22 mouse cellular contexts compared by ENCODE assay signal in genomic region chr4:128710286-128710685, GRCm38 (mm10). TPM values are rescaled to one million over a fixed set of nuclear protein-coding genes. Genes with fewer than 3 reads are reported as not detected.
A peak's percentile ranks its signal among the peaks of the same experiment; 100 is the strongest.
DNase-seq lines count a peak whose midpoint lies in the region; ATAC-seq and TF ChIP-seq lines count a peak whose summit lies in the region.
"Had no signal": no experiment of that assay in that cellular context is flagged by ENCODE, and none has a peak within 500 bp of the region (broad histone marks: within the 10 kb centered on the region; RNA-seq: fewer than 3 reads in every experiment).

No protein-coding gene starts in this region.

- no peaks in the 10 kb centered on the region for H3K9me3 ChIP-seq in forebrain, embryonic 10.5 days
- H3K9me3 ChIP-seq in forebrain, embryonic 15.5 days, result no peaks in the 10 kb centered on the region
- no peaks in the 10 kb centered on the region for H3K9me3 ChIP-seq in midbrain, embryonic 10.5 days (replicated peaks)
- no peaks in the 10 kb centered on the region for H3K9me3 ChIP-seq in midbrain, embryonic 11.5 days (ENCODE audit: control insufficient read depth, low read length)
- H3K9me3 ChIP-seq: hindbrain, embryonic 15.5 days; limb, embryonic 12.5 days; stomach, embryonic 15.5 days had no signal

- H3K9ac ChIP-seq in forebrain, embryonic 15.5 days (replicated peaks), result no peak overlapping the region
- no peak overlapping the region for H3K9ac ChIP-seq in midbrain, embryonic 11.5 days (ENCODE audit: low read length)
- H3K9ac ChIP-seq: hindbrain, embryonic 15.5 days; limb, embryonic 12.5 days; liver, postnatal 0 days; stomach, embryonic 15.5 days had no signal

- no peak for TF ChIP-seq POLR2A in cerebellum, adult 2 months (IDR thresholded peaks at IDR 0.05; ENCODE audit: borderline replicate concordance, insufficient read depth, low read length)

- H3K36me3 ChIP-seq in forebrain, embryonic 10.5 days (replicated peaks), result no peaks in the 10 kb centered on the region
- 0 out of 2 replicates have a peak, but pooled peaks cover 10% of the 10 kb centered on the region for H3K36me3 ChIP-seq in forebrain, embryonic 15.5 days
- no peaks in the 10 kb centered on the region for H3K36me3 ChIP-seq in midbrain, embryonic 10.5 days
- H3K36me3 ChIP-seq in midbrain, embryonic 11.5 days (ENCODE audit: control insufficient read depth, insufficient read depth, low read length), result no peaks in the 10 kb centered on the region
- H3K36me3 ChIP-seq: stomach, embryonic 15.5 days had no signal

- no peak for TF ChIP-seq CTCF in cerebellum, adult 2 months (IDR thresholded peaks at IDR 0.05; ENCODE audit: borderline replicate concordance, insufficient read depth, low read depth, low read length)

- no peak overlapping the region for H3K4me2 ChIP-seq in forebrain, embryonic 15.5 days (replicated peaks)
- H3K4me2 ChIP-seq in midbrain, embryonic 11.5 days, result no peak overlapping the region
- H3K4me2 ChIP-seq: heart, embryonic 11.5 days; hindbrain, embryonic 15.5 days; liver, embryonic 11.5 days; stomach, embryonic 15.5 days had no signal

- 83% methylated on average over 6 of the region's 6 CpGs for WGBS in forebrain, embryonic 10.5 days
- 89% methylated on average over 6 of the region's 6 CpGs for WGBS in forebrain, embryonic 15.5 days
- 85% methylated on average over 6 of the region's 6 CpGs for WGBS in midbrain, embryonic 10.5 days
- 74% methylated on average over 6 of the region's 6 CpGs for WGBS in midbrain, embryonic 11.5 days
- WGBS in cerebellum, adult 2 months, result 26% methylated on average over 6 of the region's 6 CpGs

- peak overlapping the region; percentile 48 for H3K27ac ChIP-seq in forebrain, embryonic 10.5 days
- no peak overlapping the region for H3K27ac ChIP-seq in forebrain, embryonic 15.5 days (replicated peaks)
- H3K27ac ChIP-seq in midbrain, embryonic 10.5 days (replicated peaks), result peak overlapping the region; percentile 24; the same call in 1 of the 2 replicates
- H3K27ac ChIP-seq in midbrain, embryonic 11.5 days (ENCODE audit: low read depth, low read length), result no peak overlapping the region
- no peak overlapping the region for H3K27ac ChIP-seq in cerebellum, adult 2 months (ENCODE audit: insufficient read depth, low read length)
- H3K27ac ChIP-seq: stomach, embryonic 15.5 days had no signal

- intact Hi-C loops in heart, postnatal 10 days (cut with DNase I), result loop anchor here (5.0 to 10.0 kb wide), 2 partner anchors 47 to 375 kb away; partner anchors contain the start of gene A3galt2

- DNase-seq in forebrain, embryonic 10.5 days (ENCODE audit: extremely low spot score, low spot score), result peak; percentile 15
- no peak for DNase-seq in midbrain, embryonic 10.5 days (ENCODE audit: low spot score)
- DNase-seq in midbrain, embryonic 11.5 days (ENCODE audit: low spot score, missing footprints), result no peak
- DNase-seq in cerebellum, adult 2 months, result peak; percentile 63 to 64
- DNase-seq in cerebellum, postnatal 25 days, result peak; percentile 66 to 72
- DNase-seq in testis, postnatal 14 days (ENCODE audit: low spot score), result no peak
- no peak for DNase-seq in heart, postnatal 10 days
- DNase-seq: adrenal gland, postnatal 25 days; gastrocnemius, postnatal 10 days; kidney, adult 9 months; kidney, postnatal 14 days; liver, postnatal 0 days; lung, postnatal 10 days; midbrain, embryonic 14.5 days; thymus, adult 2 months had no signal

- no peak overlapping the region for H3K4me3 ChIP-seq in forebrain, embryonic 10.5 days
- H3K4me3 ChIP-seq in forebrain, embryonic 15.5 days, result no peak overlapping the region
- no peak overlapping the region for H3K4me3 ChIP-seq in midbrain, embryonic 10.5 days
- no peak overlapping the region for H3K4me3 ChIP-seq in midbrain, embryonic 11.5 days (ENCODE audit: low read depth, low read length)
- H3K4me3 ChIP-seq in cerebellum, adult 2 months (replicated peaks; ENCODE audit: insufficient read depth, low read depth, low read length), result no peak overlapping the region
- H3K4me3 ChIP-seq: hindbrain, embryonic 15.5 days; limb, embryonic 12.5 days; stomach, embryonic 15.5 days had no signal

- ATAC-seq in forebrain, embryonic 15.5 days (replicated peaks), result no peak
- ATAC-seq in midbrain, embryonic 11.5 days (ENCODE audit: low FRiP score), result no peak

- peaks cover 46% of the 10 kb centered on the region for H3K27me3 ChIP-seq in forebrain, embryonic 10.5 days (ENCODE audit: poor library complexity, severe bottlenecking)
- H3K27me3 ChIP-seq in forebrain, embryonic 15.5 days, result no peaks in the 10 kb centered on the region
- H3K27me3 ChIP-seq in midbrain, embryonic 10.5 days (ENCODE audit: low read depth, poor library complexity, severe bottlenecking), result peaks cover 29% of the 10 kb centered on the region
- H3K27me3 ChIP-seq in midbrain, embryonic 11.5 days (ENCODE audit: control insufficient read depth, insufficient read depth, low read length), result no peaks in the 10 kb centered on the region
- H3K27me3 ChIP-seq in cerebellum, adult 2 months (ENCODE audit: control insufficient read depth, insufficient read depth, low read length), result no peaks in the 10 kb centered on the region
- H3K27me3 ChIP-seq: hindbrain, embryonic 15.5 days; limb, embryonic 12.5 days; stomach, embryonic 15.5 days had no signal

- peaks cover 76% of the 10 kb centered on the region for H3K4me1 ChIP-seq in forebrain, embryonic 10.5 days
- peaks cover 32% of the 10 kb centered on the region for H3K4me1 ChIP-seq in forebrain, embryonic 15.5 days
- peaks cover 75% of the 10 kb centered on the region for H3K4me1 ChIP-seq in midbrain, embryonic 10.5 days
- H3K4me1 ChIP-seq in midbrain, embryonic 11.5 days (ENCODE audit: control insufficient read depth, insufficient read depth, low read length), result peaks cover 43% of the 10 kb centered on the region
- peaks cover 39% of the 10 kb centered on the region for H3K4me1 ChIP-seq in cerebellum, adult 2 months (ENCODE audit: control insufficient read depth, insufficient read depth, low read length)

RNA-seq across cellular contexts. Expression of gene A3galt2, which starts 44.9 kb away (rescaled TPM):
- polyA plus RNA-seq in forebrain, embryonic 10.5 days (2016; fragmentation: Nextera tagmentation; extraction: Ambion mirVana), result 0.07 and 0.17 TPM in 2 replicates
- 0.45 and 0.61 TPM in 2 replicates for polyA plus RNA-seq in forebrain, embryonic 15.5 days (2015; fragmentation: Nextera tagmentation; extraction: Ambion mirVana)
- 0.10 and 0.24 TPM in 2 replicates for polyA plus RNA-seq in midbrain, embryonic 10.5 days (2016; fragmentation: Nextera tagmentation; extraction: Ambion mirVana)
- 0.15 and 0.18 TPM in 2 replicates for polyA plus RNA-seq in midbrain, embryonic 11.5 days (2014; fragmentation: Nextera tagmentation; extraction: Ambion mirVana)
- 1.9 and 2.4 TPM in 2 replicates for polyA plus RNA-seq in cerebellum, adult 2 months (2012; rRNA removed)
- total RNA-seq in heart, postnatal 10 days (2021), result under 1 TPM; 0.12 to 0.29 TPM
- total RNA-seq: granulocyte monocyte progenitor cell, adult 5-6 weeks had no signal
- polyA plus RNA-seq: liver, postnatal 0 days had no signal

RNA-seq across cellular contexts. Expression of gene Phc2, which starts 55.8 kb away (rescaled TPM):
- polyA plus RNA-seq in forebrain, embryonic 10.5 days (2016; fragmentation: Nextera tagmentation; extraction: Ambion mirVana), result 23.3 and 23.4 TPM in 2 replicates
- 88.3 and 102 TPM in 2 replicates for polyA plus RNA-seq in forebrain, embryonic 15.5 days (2015; fragmentation: Nextera tagmentation; extraction: Ambion mirVana)
- 20.8 and 30.0 TPM in 2 replicates for polyA plus RNA-seq in midbrain, embryonic 10.5 days (2016; fragmentation: Nextera tagmentation; extraction: Ambion mirVana)
- 85.6 and 110 TPM in 2 replicates for polyA plus RNA-seq in midbrain, embryonic 11.5 days (2014; fragmentation: Nextera tagmentation; extraction: Ambion mirVana)
- 133 and 144 TPM in 2 replicates for polyA plus RNA-seq in cerebellum, adult 2 months (2012; rRNA removed)
- 10 to 100 TPM; 68.1 to 70.8 TPM for total RNA-seq in heart, postnatal 10 days (2021)

Comparison
In these comparisons a context has a peak if more than half of its experiments do, and no peak if none do; other contexts are left out.
1. H3K27ac ChIP-seq: peak in forebrain, embryonic 10.5 days (single experiment) and midbrain, embryonic 10.5 days (single experiment); none in forebrain, embryonic 15.5 days (single experiment), midbrain, embryonic 11.5 days (single experiment) and cerebellum, adult 2 months (single experiment).
2. DNase-seq: peak in forebrain, embryonic 10.5 days (single experiment), cerebellum, adult 2 months (2 of 2) and cerebellum, postnatal 25 days (2 of 2); none in midbrain, embryonic 10.5 days (single experiment), midbrain, embryonic 11.5 days (single experiment), testis, postnatal 14 days (single experiment) and heart, postnatal 10 days (0 of 2).